Mouse (Mus musculus) spleen, embryonic (tissue): Measurements from ENCODE around the gene Donson.

Source experiments
- CTCF ChIA-PET: fragments of 350-600 bp; sonication (Branson Sonifier 250); formaldehyde crosslinking; loops from one replicate; lab custom pipeline; 2022; lab: Charles Lee

Gene Donson

DNA sequence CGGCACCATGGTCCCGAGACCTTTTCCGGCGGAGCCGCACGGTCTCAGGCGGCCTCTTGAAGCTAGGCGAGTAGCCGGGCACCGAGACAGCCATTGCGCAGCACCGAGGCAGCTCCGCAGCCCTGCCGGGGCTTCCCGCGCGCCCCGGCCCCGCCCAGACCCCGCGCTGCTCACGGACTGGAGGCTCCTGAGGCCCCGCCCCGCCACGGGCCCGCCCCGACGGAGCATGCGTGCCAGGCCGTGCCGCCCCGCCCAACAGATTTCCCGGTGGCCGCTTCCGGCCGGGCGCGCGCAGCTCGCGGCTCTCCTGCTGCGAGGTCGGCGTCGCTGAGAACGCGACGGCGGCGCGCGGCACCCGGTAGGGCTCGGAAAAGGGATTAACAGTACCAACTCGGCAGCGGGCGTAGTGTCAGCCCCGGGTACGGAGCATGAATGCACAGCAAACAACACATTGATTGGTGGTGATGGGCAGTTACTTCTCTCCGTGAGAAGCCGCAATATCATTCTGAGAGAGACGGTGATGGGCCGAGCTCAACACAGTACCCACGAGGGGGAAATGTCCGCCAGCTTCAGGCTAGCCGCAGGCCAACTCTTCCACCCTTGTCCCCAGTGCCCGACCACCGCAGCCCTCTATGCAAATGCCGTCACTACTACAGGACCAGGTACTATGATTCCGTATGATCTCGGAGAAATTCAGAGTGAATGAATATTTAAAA is at the start of gene Donson:
Gene Donson (minus strand): TSS at position 152 of the 716 bp plus-strand sequence.
- CTCF ChIA-PET, result interaction anchor here (0.6 kb wide), 1 partner anchor 44 kb away, joined by 6 read pairs; no protein-coding TSS in a partner anchor

DNA sequence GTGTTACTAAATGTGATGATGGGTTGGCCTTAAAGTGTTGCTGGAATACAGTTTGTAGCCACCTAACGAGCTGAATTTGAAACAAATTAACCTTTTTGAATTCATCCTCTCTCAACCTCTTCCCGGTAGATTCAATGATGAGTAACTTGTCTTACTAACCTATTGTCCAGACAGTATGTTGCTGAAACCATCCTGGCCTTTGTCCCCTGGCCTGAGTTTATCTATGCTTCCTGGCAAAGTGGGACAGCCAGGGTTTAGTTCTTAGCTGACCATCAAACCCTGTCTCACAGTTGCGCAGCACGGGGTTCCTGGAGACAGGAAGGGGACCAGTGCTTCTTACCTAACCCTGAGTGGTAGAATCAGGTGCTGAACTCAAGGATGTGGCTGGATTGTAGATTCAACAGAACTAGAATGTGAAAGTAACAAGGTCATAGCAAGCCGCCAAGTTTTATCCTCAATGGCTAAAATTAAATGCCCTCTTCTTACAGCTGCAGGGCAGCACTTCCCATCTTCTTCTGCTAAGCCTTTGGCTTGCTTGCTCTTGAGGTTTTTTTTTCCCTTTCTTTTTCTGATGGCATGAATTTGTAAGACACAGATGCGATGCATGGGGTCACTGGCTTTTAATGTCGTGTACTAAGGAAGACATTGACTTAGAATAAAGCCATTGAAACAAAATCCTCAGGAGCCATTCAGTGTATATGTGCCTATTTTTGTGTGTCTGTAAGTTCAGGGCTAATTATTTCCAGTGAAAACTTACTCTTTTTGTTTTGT is 47.7 kb upstream of the Donson start:
- CTCF ChIA-PET, result no interaction called here

- CTCF ChIA-PET, result no interaction called here
Measured at GRCm38 (mm10) chr16:91734771-91735170, 46.2 kb upstream of the Donson start.

GRCm38 (mm10) chr16:91732816-91733215 is 44.2 kb upstream of the Donson start:
- CTCF ChIA-PET, result no interaction called here

GRCm38 (mm10) chr16:91730446-91730845 is 41.9 kb upstream of the Donson start:
- CTCF ChIA-PET, result interaction anchor here (0.6 to 0.8 kb wide), 2 partner anchors 95 to 148 kb away, joined by 3 to 6 read pairs; no protein-coding TSS in a partner anchor

GRCm38 (mm10) chr16:91729821-91730441 is 41.4 kb upstream of the Donson start:
- CTCF ChIA-PET, result interaction anchor here (0.6 to 0.8 kb wide), 2 partner anchors 95 to 149 kb away, joined by 3 to 6 read pairs; no protein-coding TSS in a partner anchor

- CTCF ChIA-PET, result no interaction called here
Measured at GRCm38 (mm10) chr16:91729066-91729482, 40.5 kb upstream of the Donson start, which contains the start of gene Itsn1. TSS of gene Itsn1 (plus strand) at chr16:91729281.

GRCm38 (mm10) chr16:91728123-91729065 is 39.8 kb upstream of the Donson start, which contains the start of gene Cryzl1:
TSS of gene Cryzl1 (minus strand) at chr16:91728975.
- CTCF ChIA-PET, result interaction anchor here (0.5 kb wide), 1 partner anchor 97 kb away, joined by 3 read pairs; no protein-coding TSS in a partner anchor

DNA sequence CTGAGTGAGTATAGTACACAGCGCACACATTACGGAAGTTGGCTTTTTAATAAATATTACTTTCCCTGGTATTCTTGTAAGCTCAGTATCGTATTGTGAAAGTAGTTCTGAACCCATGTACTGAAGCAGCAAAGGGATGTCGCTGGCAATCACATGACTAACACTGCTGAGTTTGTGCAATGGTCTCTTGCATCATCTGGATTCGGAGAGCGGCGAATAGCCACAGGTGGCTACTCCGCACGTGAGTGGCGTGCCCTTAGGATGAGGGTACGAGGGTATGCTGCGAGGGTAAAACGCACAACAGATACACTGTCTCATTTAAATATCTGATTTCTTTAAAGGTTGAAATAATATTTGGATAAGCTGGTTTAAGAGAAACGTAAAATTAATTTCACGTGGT is 38.9 kb upstream of the Donson start:
- CTCF ChIA-PET, result no interaction called here

DNA sequence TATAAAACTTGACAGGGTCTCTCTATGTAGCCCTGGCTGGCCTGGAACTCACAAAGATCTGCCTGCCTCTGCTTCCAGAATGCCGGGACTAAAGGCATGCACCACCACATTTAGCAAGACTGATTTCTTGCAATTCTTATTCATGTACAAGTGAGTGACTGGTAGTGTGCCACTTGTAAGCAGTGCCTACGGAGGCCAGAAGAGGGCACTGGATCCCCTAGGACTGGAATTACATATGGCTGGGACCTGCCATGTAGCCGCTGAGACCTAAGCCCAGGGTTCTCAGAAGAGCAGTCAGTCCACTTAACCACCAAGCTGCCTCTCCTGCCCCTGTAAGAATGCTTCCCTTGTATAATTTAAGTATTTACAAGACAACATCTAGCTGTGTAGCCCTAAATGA is 35.7 kb upstream of the Donson start:
- CTCF ChIA-PET, result interaction anchor here (0.6 to 1.0 kb wide), 2 partner anchors 129 to 161 kb away, joined by 3 read pairs; no protein-coding TSS in a partner anchor

DNA sequence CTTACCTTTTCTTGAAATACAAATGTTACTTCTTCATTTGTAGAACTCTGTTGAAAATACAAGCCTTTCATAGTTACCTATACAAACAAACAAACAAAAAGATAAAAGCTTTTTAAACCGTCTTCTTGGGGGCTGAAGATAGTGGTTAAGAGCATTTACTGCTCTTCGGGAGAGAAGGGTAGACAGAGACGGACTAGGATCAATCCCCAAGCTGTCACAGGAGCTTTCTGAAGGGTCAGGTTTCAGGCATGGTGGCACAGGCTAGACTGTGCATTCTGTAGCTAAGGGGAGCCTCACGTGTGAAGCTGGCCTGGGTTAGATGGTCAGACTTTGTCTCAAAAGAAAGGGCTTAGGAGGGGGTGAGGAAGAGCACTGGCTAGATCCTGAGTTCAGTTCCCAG is 28.8 kb upstream of the Donson start:
- CTCF ChIA-PET, result no interaction called here

DNA sequence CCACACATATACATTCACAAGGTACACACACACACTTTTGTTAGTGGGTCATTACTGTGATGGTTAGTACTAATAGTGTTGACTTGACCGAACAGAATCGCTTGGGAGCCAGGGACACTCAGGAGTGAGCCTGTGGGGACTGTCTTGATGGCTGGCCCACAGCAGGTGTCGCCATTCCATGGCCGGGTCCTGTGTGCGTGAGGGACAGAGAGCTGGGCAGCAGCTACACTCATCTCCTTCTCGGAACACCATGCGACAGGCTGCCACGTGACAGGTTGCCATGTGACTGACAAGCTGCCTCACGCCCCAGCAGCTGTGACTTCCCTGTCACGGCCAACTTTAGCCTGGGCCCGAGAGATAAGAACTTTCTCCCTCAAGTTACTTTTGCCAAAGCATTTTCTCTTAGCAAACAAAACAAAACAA is 28.4 kb upstream of the Donson start:
- CTCF ChIA-PET, result no interaction called here

- CTCF ChIA-PET, result no interaction called here
Measured at GRCm38 (mm10) chr16:91710241-91710640, 21.7 kb upstream of the Donson start.

DNA sequence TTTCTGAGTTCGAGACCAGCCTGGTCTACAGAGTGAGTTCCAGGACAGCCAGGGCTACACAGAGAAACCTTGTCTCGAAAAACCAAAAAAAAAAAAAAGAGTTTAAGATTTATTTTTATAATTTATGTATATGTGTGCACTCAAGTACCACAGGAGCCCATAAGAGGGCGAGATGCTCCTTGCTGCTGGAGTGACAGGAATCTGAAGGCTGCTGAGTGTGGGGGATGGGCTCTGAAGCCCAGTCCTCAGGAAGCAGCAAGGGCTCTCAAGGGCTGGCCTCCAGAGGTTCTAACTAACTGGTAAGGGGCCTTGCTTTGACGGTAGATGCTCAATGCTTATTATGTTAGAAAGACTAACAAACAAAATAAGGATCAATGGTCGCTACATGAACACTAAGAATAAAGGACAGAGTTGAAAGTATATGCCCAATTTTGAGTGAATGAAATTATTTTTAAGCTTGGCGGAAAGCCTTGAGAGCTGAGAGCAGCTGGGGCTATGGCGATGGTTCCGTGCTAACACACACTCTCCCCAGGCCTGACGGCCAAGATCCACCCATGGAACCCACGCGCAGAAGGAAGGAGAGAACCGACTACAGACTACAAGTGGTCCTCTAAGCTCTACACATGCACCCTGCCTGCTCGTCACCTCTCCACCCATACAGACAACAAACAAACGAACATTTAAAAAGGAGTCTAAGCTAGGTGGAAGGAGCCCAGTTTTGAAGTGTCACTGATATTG is 16.2 kb upstream of the Donson start:
- CTCF ChIA-PET, result no interaction called here

- CTCF ChIA-PET, result interaction anchor here (0.6 kb wide), 1 partner anchor 122 kb away, joined by 4 read pairs; no protein-coding TSS in a partner anchor
Measured at GRCm38 (mm10) chr16:91702771-91703188, 14.2 kb upstream of the Donson start.

- CTCF ChIA-PET, result no interaction called here
Measured at GRCm38 (mm10) chr16:91701908-91702307, 13.3 kb upstream of the Donson start.

GRCm38 (mm10) chr16:91698995-91699394 is 10.4 kb upstream of the Donson start:
- CTCF ChIA-PET, result interaction anchor here (0.5 to 0.7 kb wide), 2 partner anchors 45 to 58 kb away, joined by 3 read pairs; no protein-coding TSS in a partner anchor

DNA sequence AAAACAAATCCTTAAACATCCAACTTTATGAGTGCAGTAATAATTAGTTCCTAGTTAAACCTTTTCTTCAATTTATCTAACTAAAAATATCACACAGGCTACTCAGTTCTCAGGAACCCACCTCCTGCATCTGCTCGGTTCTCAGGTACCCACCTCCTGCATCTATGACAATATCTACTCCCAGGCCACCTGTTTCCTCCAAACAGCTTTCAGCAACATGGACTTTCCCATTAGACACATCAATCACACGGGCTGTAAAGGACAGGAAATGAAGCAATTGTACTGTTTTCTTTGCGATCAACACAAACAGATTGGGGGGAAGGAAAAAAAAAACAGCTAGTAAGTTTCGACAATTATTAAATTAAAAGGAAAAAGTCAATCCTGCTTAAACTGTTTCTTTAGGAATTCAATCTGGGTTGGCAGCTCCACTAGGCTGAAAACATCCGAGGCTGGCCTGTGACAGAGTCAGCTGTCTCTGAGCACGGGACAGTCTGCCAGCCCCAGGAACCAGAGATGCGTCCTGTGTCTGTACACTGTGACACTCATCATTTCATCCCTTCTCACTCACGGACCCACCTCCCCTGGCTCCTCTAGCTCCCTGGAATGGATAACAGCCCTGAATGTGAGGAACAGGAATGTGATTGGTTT is 6.7 kb upstream of the Donson start:
- CTCF ChIA-PET, result no interaction called here

DNA sequence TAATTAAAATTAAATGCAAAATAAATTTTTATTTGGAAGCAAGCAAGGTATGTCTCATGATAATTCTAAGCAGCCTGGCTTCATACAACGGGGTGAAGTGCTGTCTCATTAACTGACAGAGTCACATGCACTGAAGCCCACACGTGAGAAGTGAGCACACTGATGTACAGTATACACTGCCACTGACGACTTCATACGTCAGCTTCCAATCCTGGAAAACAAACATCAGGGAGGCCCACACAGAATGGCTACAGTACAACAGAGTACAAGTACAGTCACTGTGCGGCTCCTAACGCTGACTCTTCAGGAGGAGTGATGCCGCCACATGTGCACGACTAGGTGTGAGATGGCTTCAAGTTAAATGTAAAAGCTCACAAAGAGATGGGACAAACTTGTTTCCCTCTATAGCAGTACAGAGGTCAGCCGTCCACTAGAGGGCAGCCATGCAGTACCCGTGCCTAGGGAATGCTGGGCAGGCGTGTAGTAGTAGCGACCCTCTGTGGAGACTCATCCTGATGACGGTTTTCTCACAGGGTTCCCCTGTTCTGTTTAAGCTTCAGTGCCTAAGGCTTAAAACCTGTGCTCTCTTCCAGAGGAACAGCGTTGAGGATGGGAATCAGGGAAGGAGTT is 6.0 kb upstream of the Donson start:
- CTCF ChIA-PET, result interaction anchor here (0.8 kb wide), 1 partner anchor 9 kb away, joined by 3 read pairs; no protein-coding TSS in a partner anchor
